Mouse (Mus musculus) hindbrain, embryonic 12.5 days (tissue): Measurements from ENCODE around the gene Ripply1. TPM values are rescaled to one million over a fixed set of nuclear protein-coding genes. Genes with fewer than 3 reads are reported as not detected.
"Not testable (repeated sequence)": the region's sequence is repeated elsewhere in the genome, so short reads cannot be mapped to it uniquely, and the experiment has no call there.

ENCODE experiments used
- ATAC-seq: fragments of 200-750 bp; cut with Nextera tagmentation; 2 replicates; pipeline ENCODE4 v1.8.0; 2017; ENCODE audit warnings: moderate TSS enrichment; ENCODE audit not compliant: low FRiP score
- H3K27ac ChIP-seq: fragments of 300-500 bp; sonication (generic); 2 replicates; pipeline ENCODE4 v1.5.1; 2016; ENCODE audit warnings: mild to moderate bottlenecking
- H3K27me3 ChIP-seq: fragments of 300-500 bp; sonication (generic); 2 replicates; pipeline ENCODE4 v1.6.1; 2016; ENCODE audit warnings: mild to moderate bottlenecking
- H3K36me3 ChIP-seq: fragments of 300-500 bp; sonication (generic); 2 replicates; pipeline ENCODE4 v1.6.1; 2016; ENCODE audit warnings: mild to moderate bottlenecking
- H3K4me1 ChIP-seq: fragments of 300-500 bp; sonication (generic); 2 replicates; pipeline ENCODE4 v1.6.1; 2016
- H3K4me2 ChIP-seq: fragments of 300-500 bp; sonication (generic); replicated peaks from 2 replicates; pipeline ENCODE4 v1.6.1; 2016; ENCODE audit warnings: mild to moderate bottlenecking
- H3K4me3 ChIP-seq: fragments of 300-500 bp; sonication (generic); 2 replicates; pipeline ENCODE4 v1.5.1; 2016; ENCODE audit warnings: mild to moderate bottlenecking
- H3K9ac ChIP-seq: fragments of 300-500 bp; sonication (generic); 2 replicates; pipeline ENCODE4 v1.6.1; 2016; ENCODE audit warnings: mild to moderate bottlenecking, moderate library complexity
- H3K9me3 ChIP-seq: fragments of 300-500 bp; sonication (generic); replicated peaks from 2 replicates; pipeline ENCODE4 v1.6.1; 2016; ENCODE audit warnings: mild to moderate bottlenecking
- WGBS: fragments of 180-500 bp; shearing (Covaris S2); methylation state at CpG from one replicate; pipeline ENCODE4 v1.1.7; 2016; 5-methylcytosine and 5-hydroxymethylcytosine counted together
- polyA plus RNA-seq: library from polyadenylated mRNA; unstranded; fragments of >200 nt; fragmentation: Nextera tagmentation; extraction: Ambion mirVana; gene quantifications from 2 replicates; pipeline ENCODE4 v1.2.1, GENCODE M21; 2016

Ripply1 gene
- polyA plus RNA-seq, 1 experiment from 2014 or later, result not detected

DNA sequence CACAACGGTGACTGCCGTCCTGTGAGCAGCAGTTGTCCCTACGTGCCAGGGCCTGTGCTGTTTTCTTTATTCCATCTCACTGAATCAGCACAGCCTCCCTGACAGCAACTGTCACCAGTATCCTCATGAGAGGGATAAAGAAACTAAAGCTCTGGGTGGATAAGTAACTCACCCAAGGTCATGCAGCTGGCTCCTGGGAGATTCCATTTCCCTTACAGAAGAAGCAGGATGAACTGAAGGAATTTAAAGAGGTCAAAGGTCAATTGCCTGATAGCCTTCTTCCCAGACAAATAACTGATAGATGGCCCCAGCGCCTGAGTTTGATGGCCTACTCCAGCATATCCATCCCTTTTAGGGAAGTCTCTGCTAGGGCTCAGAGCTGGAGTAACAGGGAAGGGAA lies 4.8 kb downstream of the Ripply1 start:
- Histone ChIP-seq H3K4me2 (no peak overlapping the region), H3K27me3 (peaks cover 38% of the 10 kb centered on the region), H3K27ac (no peak overlapping the region), H3K4me3 (no peak overlapping the region), H3K36me3 (no peaks in the 10 kb centered on the region), H3K9me3 (no peaks in the 10 kb centered on the region), H3K4me1 (no peaks in the 10 kb centered on the region), H3K9ac (no peak overlapping the region)
- ATAC-seq, result no peak
- WGBS, result 38% methylated on average over 4 of the region's 4 CpGs

GRCm38 (mm10) chrX:139775084-139775612 lies 7.0 kb downstream of the Ripply1 start:
- no peak overlapping the region for H3K4me3 ChIP-seq
- no peak for ATAC-seq
- peaks cover 25% of the 10 kb centered on the region for H3K27me3 ChIP-seq
- H3K9me3 ChIP-seq, result no peaks in the 10 kb centered on the region
- no peaks in the 10 kb centered on the region for H3K4me1 ChIP-seq
- WGBS, result 83% methylated on average over 7 of the region's 7 CpGs
- H3K4me2 ChIP-seq, result no peak overlapping the region
- H3K27ac ChIP-seq, result no peak overlapping the region
- no peak overlapping the region for H3K9ac ChIP-seq
- H3K36me3 ChIP-seq, result no peaks in the 10 kb centered on the region

DNA sequence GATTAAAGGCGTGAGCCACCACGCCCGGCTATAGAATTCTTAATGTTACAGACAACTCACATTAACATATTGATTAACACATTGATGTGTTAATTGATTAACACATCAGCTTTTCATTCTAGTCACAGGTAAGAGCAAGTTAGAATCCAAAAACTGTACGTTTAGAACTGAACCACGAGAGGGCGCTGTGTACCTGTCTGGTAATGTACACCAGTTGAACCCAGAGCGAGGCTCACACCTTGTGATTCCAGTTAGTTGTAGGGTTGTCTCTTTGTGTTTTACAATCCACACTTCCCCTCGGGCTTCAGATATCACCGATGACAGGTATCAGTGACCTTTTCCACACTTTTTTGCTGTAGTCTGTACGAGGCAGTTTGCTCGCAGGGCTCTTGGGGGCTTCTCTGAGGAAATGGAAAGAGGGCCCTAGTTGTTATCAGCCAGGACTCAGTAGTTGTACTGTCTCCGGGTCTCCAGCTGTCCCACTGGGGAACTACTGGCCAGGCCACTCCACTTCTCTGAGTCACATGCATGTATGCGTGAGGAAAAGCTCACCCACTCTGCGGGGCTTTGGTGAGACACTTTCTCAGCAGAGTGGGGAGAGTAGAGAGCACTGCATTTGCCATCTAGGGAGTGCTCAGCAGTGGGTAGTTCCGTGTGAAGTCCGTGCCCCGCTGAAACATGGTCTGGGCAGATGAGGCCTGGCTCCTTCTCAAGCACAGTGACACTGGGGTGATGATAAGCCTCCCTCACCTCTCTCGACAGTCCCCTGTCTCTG lies 7.7 kb downstream of the Ripply1 start:
- Histone ChIP-seq H3K27me3 (peaks cover 20% of the 10 kb centered on the region), H3K4me2 (no peak overlapping the region), H3K4me1 (no peaks in the 10 kb centered on the region), H3K27ac (no peak overlapping the region), H3K9ac (no peak overlapping the region), H3K4me3 (no peak overlapping the region), H3K36me3 (no peaks in the 10 kb centered on the region), H3K9me3 (no peaks in the 10 kb centered on the region)
- 38% methylated on average over 18 of the region's 18 CpGs for WGBS
- no peak for ATAC-seq

- ATAC-seq, result 0 out of 2 replicates have a peak, but pooled peaks have one; percentile 46
- WGBS, result 69% methylated on average over 13 of the region's 13 CpGs
- Histone ChIP-seq H3K9me3 (no peaks in the 10 kb centered on the region), H3K27me3 (peaks cover 5% of the 10 kb centered on the region), H3K36me3 (no peaks in the 10 kb centered on the region), H3K4me2 (no peak overlapping the region), H3K9ac (no peak overlapping the region), H3K27ac (no peak overlapping the region), H3K4me1 (no peaks in the 10 kb centered on the region), H3K4me3 (no peak overlapping the region)
These were observed 12.0 kb downstream of the Ripply1 start for GRCm38 (mm10) chrX:139769975-139770637.

DNA sequence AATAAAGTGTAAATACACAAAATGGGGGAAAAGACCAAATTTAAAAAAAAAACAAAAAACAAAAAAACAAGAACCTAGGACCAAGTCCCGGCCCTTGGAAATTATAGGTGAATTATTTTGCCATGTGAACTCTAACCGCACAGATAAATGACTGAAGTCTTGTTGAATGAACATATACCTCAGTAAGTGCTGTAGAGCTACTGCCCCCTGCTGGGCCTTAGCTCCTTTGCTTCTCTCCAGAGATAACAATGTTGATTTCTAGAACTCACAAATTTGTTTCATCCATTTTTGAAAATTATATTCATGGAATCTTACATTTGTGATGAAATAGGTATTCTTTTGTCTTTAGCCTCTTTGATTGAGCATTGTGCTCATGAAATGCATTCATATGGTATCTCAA lies 19.6 kb downstream of the Ripply1 start:
- H3K9ac ChIP-seq, result no peak overlapping the region
- H3K4me1 ChIP-seq, result no peaks in the 10 kb centered on the region
- no peak for ATAC-seq
- no peaks in the 10 kb centered on the region for H3K27me3 ChIP-seq
- WGBS, result 85% methylated on average over 2 of the region's 2 CpGs
- no peak overlapping the region for H3K4me2 ChIP-seq
- no peak overlapping the region for H3K27ac ChIP-seq
- H3K4me3 ChIP-seq, result no peak overlapping the region
- H3K36me3 ChIP-seq, result no peaks in the 10 kb centered on the region
- no peaks in the 10 kb centered on the region for H3K9me3 ChIP-seq

- not testable (repeated sequence) for ATAC-seq, H3K27me3 ChIP-seq, H3K36me3 ChIP-seq, H3K4me2 ChIP-seq, H3K9ac ChIP-seq, H3K4me1 ChIP-seq, H3K4me3 ChIP-seq, H3K27ac ChIP-seq, H3K9me3 ChIP-seq
- 87% methylated on average over 3 of the region's 3 CpGs for WGBS
These were observed 23.5 kb downstream of the Ripply1 start for GRCm38 (mm10) chrX:139758634-139759033.

DNA sequence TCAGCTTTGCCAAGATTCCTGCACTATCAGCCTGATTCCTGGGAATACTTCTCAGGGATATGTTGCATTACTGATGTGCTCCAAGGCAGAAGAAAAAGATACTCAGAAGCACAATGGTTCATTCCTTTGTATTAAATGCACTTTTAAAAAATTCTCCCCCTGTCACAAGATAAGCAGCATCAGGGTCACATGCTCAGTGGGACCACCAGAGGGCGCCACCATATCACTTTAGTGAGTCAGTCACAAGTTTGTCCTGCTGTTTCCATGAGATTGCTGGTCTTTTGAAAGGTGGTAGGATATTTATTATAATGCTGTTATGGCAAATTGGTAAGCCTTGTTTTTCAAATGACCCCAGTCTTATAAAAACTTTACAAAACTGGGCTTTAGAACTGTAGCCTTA lies 30.3 kb downstream of the Ripply1 start:
- WGBS, result 0% methylated on average over 1 of the region's 1 CpGs
- H3K27me3 ChIP-seq, result no peaks in the 10 kb centered on the region
- no peak for ATAC-seq

DNA sequence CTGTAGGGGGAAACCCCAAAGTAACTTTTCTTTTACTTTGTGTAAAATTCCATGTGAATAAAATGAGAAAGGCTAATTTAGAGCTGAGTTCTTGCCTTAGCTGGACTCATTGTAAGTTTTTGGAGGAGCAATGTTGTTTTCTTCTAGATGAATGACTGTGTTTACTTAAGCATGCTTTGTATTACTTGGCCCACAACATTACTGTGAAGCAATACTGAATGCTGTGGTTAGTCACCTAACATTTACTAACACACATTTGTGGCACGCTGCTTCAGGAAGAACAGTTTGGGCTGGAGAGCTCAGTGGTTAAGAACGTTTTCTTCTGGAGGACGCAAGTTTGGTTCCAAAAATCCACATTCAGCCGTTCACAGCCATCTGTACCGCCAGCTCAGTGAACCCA lies 45.1 kb downstream of the Ripply1 start:
- no peaks in the 10 kb centered on the region for H3K4me1 ChIP-seq
- no peak overlapping the region for H3K27ac ChIP-seq
- H3K4me3 ChIP-seq, result no peak overlapping the region
- H3K36me3 ChIP-seq, result no peaks in the 10 kb centered on the region
- ATAC-seq, result no peak
- no peaks in the 10 kb centered on the region; the same call in 1 of the 2 replicates for H3K27me3 ChIP-seq
- H3K9me3 ChIP-seq, result no peaks in the 10 kb centered on the region
- no peak overlapping the region for H3K9ac ChIP-seq
- no peak overlapping the region for H3K4me2 ChIP-seq
- 84% methylated on average over 5 of the region's 5 CpGs for WGBS

More for the DNA sequence above, 30.3 kb downstream of the Ripply1 start:
- no peaks in the 10 kb centered on the region for H3K36me3 ChIP-seq
- H3K4me1 ChIP-seq, result no peaks in the 10 kb centered on the region
- no peaks in the 10 kb centered on the region for H3K9me3 ChIP-seq
- H3K4me2 ChIP-seq, result no peak overlapping the region
- H3K4me3 ChIP-seq, result no peak overlapping the region
- no peak overlapping the region for H3K27ac ChIP-seq
- H3K9ac ChIP-seq, result no peak overlapping the region

DNA sequence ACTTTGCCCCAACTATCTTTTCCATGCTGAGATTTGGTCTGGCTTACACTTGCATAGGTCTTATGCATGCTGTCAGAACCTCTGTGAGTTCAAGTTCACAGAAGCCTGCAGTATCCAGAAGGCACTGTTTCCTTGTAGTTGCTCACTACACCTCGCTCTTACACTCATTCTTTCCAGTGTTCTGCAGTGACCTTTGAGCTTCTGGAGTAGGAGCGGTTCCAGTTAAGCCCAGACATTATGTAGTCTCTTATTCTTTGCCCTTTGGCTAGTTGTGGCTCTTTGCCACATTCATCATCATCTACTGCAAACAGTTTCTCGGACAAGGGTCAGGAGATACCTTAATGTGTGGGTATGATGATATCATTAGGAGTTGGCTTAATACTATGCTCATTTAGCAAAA lies 51.6 kb downstream of the Ripply1 start:
- Histone ChIP-seq H3K36me3 (no peaks in the 10 kb centered on the region), H3K9ac (no peak overlapping the region), H3K4me2 (no peak overlapping the region), H3K27ac (no peak overlapping the region), H3K9me3 (no peaks in the 10 kb centered on the region), H3K27me3 (peaks cover 3% of the 10 kb centered on the region; the same call in 1 of the 2 replicates), H3K4me3 (no peak overlapping the region), H3K4me1 (no peaks in the 10 kb centered on the region)
- WGBS, result 85% methylated on average over 3 of the region's 3 CpGs
- ATAC-seq, result no peak

Other genes starting within 250 kb of the Ripply1 start
- gene Rnf128, start 219.0 kb downstream of the Ripply1 start, polyA plus RNA-seq, result 2.5 and 2.9 TPM in 2 replicates
- gene Tbc1d8b, start 97.4 kb downstream of the Ripply1 start, polyA plus RNA-seq, result 1.6 and 1.7 TPM in 2 replicates
- 0.27 and 0.39 TPM in 2 replicates for gene Gm15013, start 67.9 kb downstream of the Ripply1 start, polyA plus RNA-seq
- gene Cldn2, start 18.5 kb upstream of the Ripply1 start, polyA plus RNA-seq, result 0.53 and 0.68 TPM in 2 replicates
- gene Morc4, start 89.3 kb upstream of the Ripply1 start, polyA plus RNA-seq, result 8.2 and 8.9 TPM in 2 replicates
- gene Rbm41, start 216.2 kb upstream of the Ripply1 start, polyA plus RNA-seq, result 8.0 and 10.4 TPM in 2 replicates